In the genomic region with DNA sequence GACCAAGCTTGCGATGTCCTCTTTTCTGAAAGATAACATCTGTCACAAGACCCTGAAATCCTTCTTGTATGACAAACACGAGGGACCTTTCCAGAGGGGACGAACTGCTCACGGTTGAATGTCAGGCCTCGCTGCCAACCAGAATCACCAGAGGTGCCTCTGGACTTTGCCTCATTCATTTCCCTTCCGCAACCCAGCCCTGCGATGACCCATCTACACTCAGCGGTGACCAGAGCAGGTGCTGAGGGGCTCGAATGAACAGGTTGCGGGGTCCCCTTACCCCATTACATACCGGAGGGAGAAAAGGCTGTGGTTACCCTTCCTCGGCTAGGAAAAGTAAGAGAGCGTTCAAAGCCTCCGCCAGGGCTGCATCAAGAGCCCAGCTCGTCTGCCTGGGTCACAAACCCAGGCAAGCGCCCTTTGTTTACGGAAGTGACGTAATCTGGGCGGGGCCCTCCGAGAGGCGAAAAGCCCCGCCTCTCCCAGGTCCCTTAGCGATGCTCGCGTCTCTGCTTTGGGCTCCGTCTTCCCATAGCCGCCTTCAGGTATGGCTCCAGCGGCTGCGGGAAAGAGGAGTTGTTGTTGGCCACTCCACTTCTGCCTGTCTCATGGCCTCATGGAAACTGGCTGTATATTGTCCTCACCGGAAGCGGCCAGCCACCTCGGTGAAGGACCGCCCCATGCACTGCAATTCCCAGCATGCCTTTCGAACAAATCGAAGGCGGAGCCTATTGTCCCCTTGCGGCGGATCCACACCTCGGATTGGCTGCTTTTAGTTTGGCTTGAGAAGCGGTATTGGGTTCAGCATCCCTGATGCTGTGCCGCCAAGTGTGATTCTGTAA, we compare ENCODE assay signal across 8 mouse cellular contexts. TPM values are rescaled to one million over a fixed set of nuclear protein-coding genes. Genes with fewer than 3 reads are reported as not detected.
DNase-seq lines count a peak whose midpoint lies in the region; ATAC-seq lines count a peak whose summit lies in the region.

A gene (minus strand): TSS at position 439 of the 842 bp plus-strand sequence.

- peak within 1 kb of the TSS; percentile 79 for H3K9ac ChIP-seq in heart, embryonic 14.5 days (ENCODE audit: low read length)
- peak within 1 kb of the TSS; percentile 74 for H3K9ac ChIP-seq in liver, embryonic 13.5 days
- H3K9ac ChIP-seq in stomach, embryonic 16.5 days (ENCODE audit: low read length), result peak within 1 kb of the TSS; percentile 83

- peak within 1 kb of the TSS; percentile 68 to 69; a peak in 3 of 4 replicates for H3K27ac ChIP-seq in heart, embryonic 14.5 days (replicated peaks in 1 of 2; ENCODE audit: control insufficient read depth in 1 of 2, insufficient read depth in 1 of 2, low read depth in 2 of 2, low read length in 2 of 2)
- H3K27ac ChIP-seq in liver, embryonic 13.5 days, result peak within 1 kb of the TSS; percentile 66
- H3K27ac ChIP-seq in stomach, embryonic 16.5 days (ENCODE audit: low read length), result peak within 1 kb of the TSS; percentile 66

- H3K27me3 ChIP-seq in heart, embryonic 14.5 days (ENCODE audit: control insufficient read depth, insufficient read depth, low read length), result no peaks in the 10 kb centered on the region
- no peaks in the 10 kb centered on the region for H3K27me3 ChIP-seq in liver, embryonic 13.5 days
- H3K27me3 ChIP-seq in stomach, embryonic 16.5 days (ENCODE audit: control insufficient read depth, insufficient read depth, low read length), result no peaks in the 10 kb centered on the region

- WGBS in heart, embryonic 14.5 days, result under 1% methylated on average over 41 of the region's 41 CpGs
- 1% methylated on average over 41 of the region's 41 CpGs for WGBS in liver, embryonic 13.5 days (ENCODE audit: insufficient replicate concordance)
- 1% methylated on average over 41 of the region's 41 CpGs for WGBS in stomach, embryonic 16.5 days

- peak; percentile 93 for DNase-seq in c-Kit-negative CD71-positive TER-119-positive erythroid progenitor cells, embryonic 14.5 days (ENCODE audit: low read depth, low spot score)
- DNase-seq in fibroblast of lung, adult 2 months (ENCODE audit: low read depth), result peak; percentile 91
- DNase-seq in kidney, postnatal 14 days, result peak; percentile 96
- DNase-seq in liver, embryonic 13.5 days, result peak; percentile 91
- peak; percentile 96 for DNase-seq in neural tube, embryonic 10.5 days (ENCODE audit: extremely low spot score, low spot score)

- H3K4me3 ChIP-seq in heart, embryonic 14.5 days (ENCODE audit: control insufficient read depth in 1 of 2, insufficient read depth in 1 of 2, low read depth in 1 of 2, low read length in 2 of 2), result peak within 1 kb of the TSS; percentile 85
- H3K4me3 ChIP-seq in liver, embryonic 13.5 days (replicated peaks), result peak within 1 kb of the TSS; percentile 79
- H3K4me3 ChIP-seq in stomach, embryonic 16.5 days (replicated peaks; ENCODE audit: low read length), result peak within 1 kb of the TSS; percentile 90

- peak within 1 kb of the TSS; percentile 91 for H3K4me2 ChIP-seq in heart, embryonic 14.5 days (ENCODE audit: low read length)
- H3K4me2 ChIP-seq in liver, embryonic 13.5 days, result peak within 1 kb of the TSS; percentile 87
- H3K4me2 ChIP-seq in stomach, embryonic 16.5 days (ENCODE audit: low read depth, low read length), result peak within 1 kb of the TSS; percentile 87

- H3K9me3 ChIP-seq in heart, embryonic 14.5 days (ENCODE audit: control insufficient read depth, low read length), result no peaks in the 10 kb centered on the region
- H3K9me3 ChIP-seq in liver, embryonic 13.5 days (replicated peaks), result no peaks in the 10 kb centered on the region
- no peaks in the 10 kb centered on the region for H3K9me3 ChIP-seq in stomach, embryonic 16.5 days (replicated peaks; ENCODE audit: control insufficient read depth, low read length)

- peak; percentile 92 for ATAC-seq in CD4-positive, CD25-positive, alpha-beta regulatory T cell, adult 4 months
- ATAC-seq in heart, embryonic 14.5 days (ENCODE audit: insufficient number of reproducible peaks, insufficient read depth, low FRiP score, low read depth), result peak; percentile 95
- ATAC-seq in liver, embryonic 13.5 days (ENCODE audit: low read depth), result peak; percentile 97
- peak; percentile 98 for ATAC-seq in stomach, embryonic 16.5 days (ENCODE audit: insufficient read depth, low FRiP score)

- peaks cover 0 to 6% of the 10 kb centered on the region in 2 experiments; a peak in 2 of 4 replicates for H3K4me1 ChIP-seq in heart, embryonic 14.5 days (ENCODE audit: control insufficient read depth in 2 of 2, insufficient read depth in 2 of 2, low read length in 2 of 2)
- H3K4me1 ChIP-seq in liver, embryonic 13.5 days (replicated peaks), result peaks cover 20% of the 10 kb centered on the region
- 0 out of 2 replicates have a peak, but pooled peaks cover 7% of the 10 kb centered on the region for H3K4me1 ChIP-seq in stomach, embryonic 16.5 days (ENCODE audit: control insufficient read depth, insufficient read depth, low read length)

- no peaks in the 10 kb centered on the region for H3K36me3 ChIP-seq in heart, embryonic 14.5 days (ENCODE audit: control insufficient read depth, insufficient read depth, low read length)
- H3K36me3 ChIP-seq in liver, embryonic 13.5 days, result no peaks in the 10 kb centered on the region
- no peaks in the 10 kb centered on the region for H3K36me3 ChIP-seq in stomach, embryonic 16.5 days (ENCODE audit: control insufficient read depth, insufficient read depth, low read length)

RNA-seq across cellular contexts. Expression of the gene that starts here (rescaled TPM):
- 10 to 100 TPM; 42.8 to 50.3 TPM for polyA plus RNA-seq in CD4-positive, CD25-positive, alpha-beta regulatory T cell, adult 4 months (2017; shearing (Covaris generic))
- 12.1 and 13.0 TPM in 2 replicates for polyA plus RNA-seq in heart, embryonic 14.5 days (2014; fragmentation: Nextera tagmentation; extraction: Ambion mirVana)
- 5.8 and 7.8 TPM in 2 replicates for polyA plus RNA-seq in liver, embryonic 13.5 days (2015; fragmentation: Nextera tagmentation; extraction: Ambion mirVana)
- polyA plus RNA-seq in stomach, embryonic 16.5 days (2015; fragmentation: Nextera tagmentation; extraction: Ambion mirVana), result 13.1 and 16.4 TPM in 2 replicates

Comparison
In these comparisons a context has a peak if more than half of its experiments do, and no peak if none do; other contexts are left out.
1. Peak in every context shown above with its lines: DNase-seq, ATAC-seq, H3K4me3 ChIP-seq and H3K27ac ChIP-seq.